Mouse (Mus musculus): ENCODE data around the gene Angptl8.

Angptl8 gene

GRCm38 (mm10) chr9:21818125-21818524 lies 17.2 kb upstream of the Angptl8 start:
- DNase-seq: no peak

GRCm38 (mm10) chr9:21818561-21818960 lies 16.7 kb upstream of the Angptl8 start:
- no peak for DNase-seq

- no peak for DNase-seq
These were observed 16.1 kb upstream of the Angptl8 start for GRCm38 (mm10) chr9:21819181-21819729.

- no peak for DNase-seq
These were observed 15.1 kb upstream of the Angptl8 start for GRCm38 (mm10) chr9:21820183-21820582.

GRCm38 (mm10) chr9:21822686-21823085 lies 12.6 kb upstream of the Angptl8 start:
- no peak for DNase-seq

- no peak for DNase-seq
These were observed 11.4 kb upstream of the Angptl8 start for GRCm38 (mm10) chr9:21823957-21824356.

GRCm38 (mm10) chr9:21824366-21824765 lies 10.9 kb upstream of the Angptl8 start:
- no peak for DNase-seq

GRCm38 (mm10) chr9:21829834-21830460 lies 5.4 kb upstream of the Angptl8 start:
- no peak for DNase-seq

- no peak for DNase-seq
These were observed 4.9 kb upstream of the Angptl8 start for GRCm38 (mm10) chr9:21830461-21830850.

- no peak for DNase-seq
These were observed 4.4 kb upstream of the Angptl8 start for GRCm38 (mm10) chr9:21830936-21831335.

GRCm38 (mm10) chr9:21831558-21832240 lies 3.6 kb upstream of the Angptl8 start:
- peak; percentile 35 for DNase-seq

- DNase-seq: no peak
These were observed 2.4 kb downstream of the Angptl8 start for GRCm38 (mm10) chr9:21837690-21838089.

GRCm38 (mm10) chr9:21840115-21840787 lies 4.9 kb downstream of the Angptl8 start:
- peak; percentile 79 for DNase-seq

GRCm38 (mm10) chr9:21841340-21841739 lies 6.0 kb downstream of the Angptl8 start:
- no peak for DNase-seq

- peak; percentile 80 for DNase-seq
These were observed 7.1 kb downstream of the Angptl8 start for GRCm38 (mm10) chr9:21842391-21842790.

GRCm38 (mm10) chr9:21843086-21843485 lies 7.8 kb downstream of the Angptl8 start:
- DNase-seq: no peak

- DNase-seq: peak; percentile 67
These were observed 10.2 kb downstream of the Angptl8 start for GRCm38 (mm10) chr9:21845381-21846080.

GRCm38 (mm10) chr9:21846755-21847341 lies 11.5 kb downstream of the Angptl8 start:
- peak; percentile 90 for DNase-seq

GRCm38 (mm10) chr9:21847425-21847824 lies 12.1 kb downstream of the Angptl8 start:
- peak; percentile 44 for DNase-seq

- no peak for DNase-seq
These were observed 12.6 kb downstream of the Angptl8 start for GRCm38 (mm10) chr9:21847926-21848325.

GRCm38 (mm10) chr9:21849691-21850677 lies 14.7 kb downstream of the Angptl8 start:
- DNase-seq: no peak

Data from lung, postnatal 36 days (tissue).